Mouse (Mus musculus) bone marrow, adult 2 months (tissue): ENCODE measurements around the gene Sptbn2.

Experiments
- CTCF ChIP-seq: fragments of 200-500 bp; IDR thresholded peaks from 2 replicates; pipeline ENCODE4 v1.5.1; 2011; ENCODE audit warnings: low read length, control low read depth; ENCODE audit not compliant: control insufficient read depth, insufficient read depth
- POLR2A ChIP-seq: fragments of 200-500 bp; IDR thresholded peaks from 2 replicates; pipeline ENCODE4 v1.6.1; 2011; ENCODE audit warnings: low read depth, mild to moderate bottlenecking, control low read depth, low read length, borderline replicate concordance; ENCODE audit not compliant: control insufficient read depth

DNA sequence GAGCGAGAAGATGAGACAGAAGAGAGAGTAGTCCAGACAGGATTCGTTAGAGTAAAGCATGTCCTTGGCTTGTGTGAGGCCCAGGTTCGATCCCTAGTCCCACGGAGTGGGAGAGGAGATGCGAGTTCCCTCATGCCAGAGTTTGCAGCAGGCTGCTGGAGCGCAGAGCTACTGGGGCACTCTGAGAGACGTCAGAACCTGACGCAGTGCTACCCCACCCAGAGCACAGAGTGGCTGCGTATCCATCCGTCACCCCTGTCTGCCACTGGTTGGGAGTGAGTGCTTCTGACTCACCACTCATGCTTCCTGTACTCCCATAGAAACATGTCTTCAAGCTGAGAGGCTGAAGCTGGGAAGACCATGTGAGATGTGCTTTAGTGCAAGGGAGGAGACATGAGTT lies 30.5 kb downstream of the Sptbn2 start:
- TF ChIP-seq POLR2A, result no peak
- TF ChIP-seq CTCF, result no peak
